9 mouse cellular contexts compared by ENCODE assay signal in the genomic region with DNA sequence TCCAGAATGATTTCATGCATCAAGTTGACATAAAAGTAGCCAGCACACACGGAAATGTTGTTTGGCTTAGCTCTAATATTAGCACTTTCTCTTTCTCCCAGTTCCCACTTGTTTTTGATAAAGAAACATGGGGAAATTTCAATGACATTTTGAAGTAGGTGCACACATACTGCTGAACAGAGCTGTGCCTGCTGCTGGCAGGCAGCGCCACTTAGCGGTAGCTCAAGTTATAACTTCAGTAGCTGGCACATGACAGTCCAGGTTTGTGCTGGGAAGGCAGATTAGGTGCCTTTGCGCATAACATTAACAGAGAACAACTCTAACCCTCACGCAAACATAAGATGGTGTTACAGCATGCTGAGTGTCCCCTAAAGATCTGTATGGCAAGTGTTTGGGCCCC. TPM values are rescaled to one million over a fixed set of nuclear protein-coding genes. Genes with fewer than 3 reads are reported as not detected.
DNase-seq lines count a peak whose midpoint lies in the region; ATAC-seq lines count a peak whose summit lies in the region.
"Had no signal": no experiment of that assay in that cellular context is flagged by ENCODE, and none has a peak within 500 bp of the region (broad histone marks: within the 10 kb centered on the region; RNA-seq: fewer than 3 reads in every experiment).

No protein-coding gene starts in this region.

- ATAC-seq in liver, embryonic 16.5 days (ENCODE audit: low read depth) = peak; percentile 45; the same call in 1 of the 2 replicates
- ATAC-seq in inflammation-experienced regulatory T-cells, adult 6 months = no peak

- no peak overlapping the region for H3K27ac ChIP-seq in embryonic facial prominence, embryonic 10.5 days (replicated peaks)
- no peak overlapping the region for H3K27ac ChIP-seq in liver, embryonic 16.5 days (ENCODE audit: low read length)
- H3K27ac ChIP-seq: stomach, embryonic 15.5 days had no signal

- 39% methylated on average over 5 of the region's 5 CpGs for WGBS in embryonic facial prominence, embryonic 10.5 days
- WGBS in liver, embryonic 16.5 days (ENCODE audit: insufficient replicate concordance) = 28% methylated on average over 5 of the region's 5 CpGs

- no peak overlapping the region for H3K4me3 ChIP-seq in embryonic facial prominence, embryonic 10.5 days
- no peak overlapping the region for H3K4me3 ChIP-seq in liver, embryonic 16.5 days (ENCODE audit: low read depth, low read length)
- H3K4me3 ChIP-seq: stomach, embryonic 15.5 days had no signal

- intact Hi-C loops in heart, postnatal 25 days (cut with DNase I) = loop anchor here (5.0 kb wide), 1 partner anchor 141 kb away; the partner anchor contains the start of gene Prlhr

- H3K36me3 ChIP-seq in embryonic facial prominence, embryonic 10.5 days (replicated peaks) = no peaks in the 10 kb centered on the region
- H3K36me3 ChIP-seq in liver, embryonic 16.5 days (ENCODE audit: control insufficient read depth, insufficient read depth) = no peaks in the 10 kb centered on the region
- H3K36me3 ChIP-seq: stomach, embryonic 15.5 days had no signal

- peaks cover 6% of the 10 kb centered on the region; the same call in 1 of the 2 replicates for H3K4me1 ChIP-seq in embryonic facial prominence, embryonic 10.5 days
- H3K4me1 ChIP-seq in liver, embryonic 16.5 days (ENCODE audit: control insufficient read depth, low read depth, low read length) = no peaks in the 10 kb centered on the region
- H3K4me1 ChIP-seq: stomach, embryonic 15.5 days had no signal

- no peak overlapping the region for H3K9ac ChIP-seq in liver, embryonic 16.5 days (ENCODE audit: low read depth, low read length)
- H3K9ac ChIP-seq: stomach, embryonic 15.5 days had no signal

- H3K9me3 ChIP-seq in embryonic facial prominence, embryonic 10.5 days = no peaks in the 10 kb centered on the region
- no peaks in the 10 kb centered on the region for H3K9me3 ChIP-seq in liver, embryonic 16.5 days (replicated peaks; ENCODE audit: control insufficient read depth, low read length)
- H3K9me3 ChIP-seq: stomach, embryonic 15.5 days had no signal

- DNase-seq in heart, adult 18-20 months = peak; percentile 35 to 51
- no peak for DNase-seq in heart, postnatal 25 days (ENCODE audit: low spot score)
- DNase-seq in urinary bladder, postnatal 36 days (ENCODE audit: low spot score in 2 of 2) = peak; percentile 8 to 20
- no peak for DNase-seq in urinary bladder, adult 2 months (ENCODE audit: low spot score)
- DNase-seq in embryonic facial prominence, embryonic 10.5 days (ENCODE audit: low spot score) = peak; percentile 20
- peak; percentile 17 to 30 for DNase-seq in thymus, postnatal 36 days

- no peak overlapping the region for H3K4me2 ChIP-seq in liver, embryonic 16.5 days (ENCODE audit: low read depth, low read length)
- H3K4me2 ChIP-seq: stomach, embryonic 15.5 days had no signal

- no peaks in the 10 kb centered on the region for H3K27me3 ChIP-seq in embryonic facial prominence, embryonic 10.5 days (replicated peaks; ENCODE audit: low read depth, poor library complexity, severe bottlenecking)
- no peaks in the 10 kb centered on the region for H3K27me3 ChIP-seq in liver, embryonic 16.5 days (ENCODE audit: control insufficient read depth, insufficient read depth, low read depth, low read length)
- H3K27me3 ChIP-seq: stomach, embryonic 15.5 days had no signal

RNA-seq across cellular contexts. Expression of gene Cacul1, which starts 27.9 kb away (rescaled TPM):
- total RNA-seq in heart, adult 18-20 months (2021) = 10 to 100 TPM; 29.3 to 30.1 TPM
- 10 to 100 TPM; 27.6 to 28.5 TPM for total RNA-seq in heart, postnatal 25 days (2021)
- polyA plus RNA-seq in urinary bladder, adult 2 months (2012; rRNA removed) = 13.8 and 16.8 TPM in 2 replicates
- polyA plus RNA-seq in embryonic facial prominence, embryonic 10.5 days (2016; fragmentation: Nextera tagmentation; extraction: Ambion mirVana) = 29.4 and 30.3 TPM in 2 replicates
- polyA plus RNA-seq in liver, embryonic 16.5 days (2015; fragmentation: Nextera tagmentation; extraction: Ambion mirVana) = 5.8 and 6.3 TPM in 2 replicates
- polyA plus RNA-seq in inflammation-experienced regulatory T-cells, adult 6 months (2017; shearing (Covaris generic)) = 10 to 100 TPM; 15.9 to 34.0 (median 29.7) TPM

Comparison
In these comparisons a context has a peak if more than half of its experiments do, and no peak if none do; other contexts are left out.
1. DNase-seq: peak in heart, adult 18-20 months (2 of 2), urinary bladder, postnatal 36 days (2 of 2), embryonic facial prominence, embryonic 10.5 days (single experiment) and thymus, postnatal 36 days (2 of 2); none in heart, postnatal 25 days (single experiment) and urinary bladder, adult 2 months (single experiment).